ENCODE assay signal across 16 mouse cellular contexts in genomic region chr3:103641301-103641700, GRCm38 (mm10). TPM values are rescaled to one million over a fixed set of nuclear protein-coding genes. Genes with fewer than 3 reads are reported as not detected.
A peak's percentile ranks its signal among the peaks of the same experiment; 100 is the strongest.
DNase-seq lines count a peak whose midpoint lies in the region; ATAC-seq and TF ChIP-seq lines count a peak whose summit lies in the region.
"Had no signal": no experiment of that assay in that cellular context is flagged by ENCODE, and none has a peak within 500 bp of the region (broad histone marks: within the 10 kb centered on the region; RNA-seq: fewer than 3 reads in every experiment).

No protein-coding gene starts in this region.

- 25% methylated on average over 7 of the region's 7 CpGs for WGBS in kidney, embryonic 14.5 days
- WGBS in kidney, adult 2 months, result 23% methylated on average over 7 of the region's 7 CpGs

- H3K36me3 ChIP-seq in kidney, embryonic 14.5 days (ENCODE audit: control insufficient read depth, insufficient read depth, low read length), result no peaks in the 10 kb centered on the region
- no peaks in the 10 kb centered on the region for H3K36me3 ChIP-seq in kidney, adult 2 months (ENCODE audit: control insufficient read depth, insufficient read depth, low read length)
- H3K36me3 ChIP-seq: heart, embryonic 15.5 days; limb, embryonic 12.5 days; neural tube, embryonic 12.5 days had no signal

- no peak overlapping the region for H3K9ac ChIP-seq in kidney, embryonic 14.5 days (ENCODE audit: low read depth, low read length)
- H3K9ac ChIP-seq: heart, embryonic 15.5 days; limb, embryonic 12.5 days; liver, postnatal 0 days; neural tube, embryonic 12.5 days had no signal

- H3K27me3 ChIP-seq in kidney, embryonic 14.5 days (ENCODE audit: control insufficient read depth, insufficient read depth, low read length), result no peaks in the 10 kb centered on the region
- no peaks in the 10 kb centered on the region for H3K27me3 ChIP-seq in kidney, adult 2 months (replicated peaks; ENCODE audit: control insufficient read depth, insufficient read depth, low read length)
- H3K27me3 ChIP-seq: heart, embryonic 15.5 days; limb, embryonic 12.5 days; neural tube, embryonic 12.5 days; Patski had no signal

- no peaks in the 10 kb centered on the region for H3K9me3 ChIP-seq in kidney, embryonic 14.5 days (ENCODE audit: control insufficient read depth, low read length)
- H3K9me3 ChIP-seq: heart, embryonic 15.5 days; limb, embryonic 12.5 days; neural tube, embryonic 12.5 days had no signal

- H3K4me3 ChIP-seq in kidney, embryonic 14.5 days (ENCODE audit: low read length), result no peak overlapping the region
- no peak overlapping the region for H3K4me3 ChIP-seq in kidney, adult 2 months (ENCODE audit: insufficient read depth, low read depth, low read length)
- H3K4me3 ChIP-seq: heart, embryonic 15.5 days; limb, embryonic 12.5 days; neural tube, embryonic 12.5 days had no signal

- TF ChIP-seq POLR2A in kidney, adult 2 months (IDR thresholded peaks at IDR 0.05; ENCODE audit: low read depth, low read length), result no peak

- H3K4me1 ChIP-seq in kidney, embryonic 14.5 days (ENCODE audit: control insufficient read depth, insufficient read depth, low read length), result no peaks in the 10 kb centered on the region
- H3K4me1 ChIP-seq in kidney, adult 2 months (ENCODE audit: control insufficient read depth, insufficient read depth, low read length), result no peaks in the 10 kb centered on the region
- H3K4me1 ChIP-seq: heart, embryonic 15.5 days; limb, embryonic 12.5 days had no signal

- H3K4me2 ChIP-seq in kidney, embryonic 14.5 days (replicated peaks; ENCODE audit: low read depth, low read length), result no peak overlapping the region
- H3K4me2 ChIP-seq: heart, embryonic 15.5 days; limb, embryonic 12.5 days; neural tube, embryonic 12.5 days had no signal

- ATAC-seq in kidney, embryonic 14.5 days (ENCODE audit: low FRiP score, low TSS enrichment), result 0 out of 2 replicates have a peak, but pooled peaks have one; percentile 49
- ATAC-seq: liver, postnatal 0 days; Patski had no signal

- no peak overlapping the region for H3K27ac ChIP-seq in kidney, embryonic 14.5 days (ENCODE audit: low read depth, low read length)
- H3K27ac ChIP-seq in kidney, adult 2 months (ENCODE audit: insufficient read depth, low read depth, low read length), result no peak overlapping the region
- H3K27ac ChIP-seq: heart, embryonic 15.5 days; limb, embryonic 12.5 days; neural tube, embryonic 12.5 days had no signal

- TF ChIP-seq CTCF in kidney, adult 2 months (conservative IDR thresholded peaks at IDR 0.05; ENCODE audit: insufficient read depth, insufficient read length, low read depth, low read length), result no peak

- intact Hi-C loops in left cerebral cortex, postnatal 25 days (cut with DNase I), result no loop called here

- DNase-seq in kidney, adult 2 months, result no peak
- DNase-seq in brain, adult 2 months (ENCODE audit: low read depth, low spot score), result peak; percentile 49
- DNase-seq in mesoderm, embryonic 11.5 days (ENCODE audit: low read depth, low spot score), result peak; percentile 30
- DNase-seq in thymus, postnatal 10 days (ENCODE audit: low spot score in 2 of 2), result peak; percentile 70 to 85
- DNase-seq in layer of hippocampus, postnatal 36 days, result no peak
- DNase-seq in left cerebral cortex, postnatal 25 days (ENCODE audit: low spot score in 2 of 2), result no peak
- DNase-seq: adrenal gland, adult 8-10 months; kidney, adult 11 months; liver, postnatal 0 days; right cerebral cortex, postnatal 25 days had no signal

RNA-seq across cellular contexts. Expression of gene Atg4a-ps, which starts 4.6 kb away (rescaled TPM):
- polyA plus RNA-seq in kidney, embryonic 14.5 days (2014; fragmentation: Nextera tagmentation; extraction: Ambion mirVana), result 0.19 and 0.34 TPM in 2 replicates
- 0.05 TPM in 1 of 2 replicates, not detected in the other for polyA plus RNA-seq in kidney, adult 2 months (2012; rRNA removed)
- total RNA-seq in layer of hippocampus, postnatal 36 days (2021), result under 1 TPM in 1 of 2 experiments, not detected in 1; 0.72 TPM
- total RNA-seq in left cerebral cortex, postnatal 25 days (2021), result 1 to 10 TPM in 1 of 2 experiments, not detected in 1; 1.0 TPM
- polyA plus RNA-seq: neural tube, embryonic 12.5 days; stomach, embryonic 14.5 days had no signal

Comparison
In these comparisons a context has a peak if more than half of its experiments do, and no peak if none do; other contexts are left out.
1. DNase-seq: peak in brain, adult 2 months (single experiment), mesoderm, embryonic 11.5 days (single experiment) and thymus, postnatal 10 days (2 of 2); none in kidney, adult 2 months (single experiment), layer of hippocampus, postnatal 36 days (0 of 2) and left cerebral cortex, postnatal 25 days (0 of 2).